Mouse (Mus musculus): ENCODE results near the gene Slc12a5.

- TF ChIP-seq CTCF (IDR thresholded peaks at IDR 0.05; ENCODE audit: low read depth) (no peak), EP300 (IDR thresholded peaks at IDR 0.05; ENCODE audit: low read depth) (no peak)
Observed at GRCm38 (mm10) chr2:164986371-164987027, 25.9 kb downstream of the Slc12a5 start.
